Mouse (Mus musculus): ENCODE measurements around the gene Zbtb3.

Zbtb3 gene

GRCm38 (mm10) chr19:8802130-8802821 is at the start of gene Zbtb3:
TSS of gene Zbtb3 (plus strand) at chr19:8802555.
- peak; percentile 88 for DNase-seq (ENCODE audit: low read depth, low spot score)

- DNase-seq (ENCODE audit: low read depth, low spot score): no peak
Measured at GRCm38 (mm10) chr19:8755652-8756051, 46.7 kb upstream of the Zbtb3 start.

- peak; percentile 86 for DNase-seq (ENCODE audit: low read depth, low spot score)
Measured at GRCm38 (mm10) chr19:8756635-8757387, 45.5 kb upstream of the Zbtb3 start, which contains the start of gene Nxf1. TSS of gene Nxf1 (plus strand) at chr19:8757073.

GRCm38 (mm10) chr19:8757471-8757998 is 44.8 kb upstream of the Zbtb3 start:
- no peak for DNase-seq (ENCODE audit: low read depth, low spot score)

- DNase-seq (ENCODE audit: low read depth, low spot score): no peak
Measured at GRCm38 (mm10) chr19:8758899-8759298, 43.5 kb upstream of the Zbtb3 start.

GRCm38 (mm10) chr19:8760757-8761156 is 41.6 kb upstream of the Zbtb3 start:
- DNase-seq (ENCODE audit: low read depth, low spot score): no peak

- no peak for DNase-seq (ENCODE audit: low read depth, low spot score)
Measured at GRCm38 (mm10) chr19:8763276-8763675, 39.1 kb upstream of the Zbtb3 start.

- no peak for DNase-seq (ENCODE audit: low read depth, low spot score)
Measured at GRCm38 (mm10) chr19:8765562-8765961, 36.8 kb upstream of the Zbtb3 start.

GRCm38 (mm10) chr19:8770567-8771270 is 31.6 kb upstream of the Zbtb3 start, which contains the start of gene Tmem223:
TSS of gene Tmem223 (plus strand) at chr19:8770996.
- peak; percentile 43 for DNase-seq (ENCODE audit: low read depth, low spot score)

- DNase-seq (ENCODE audit: low read depth, low spot score): no peak
Measured at GRCm38 (mm10) chr19:8772996-8773395, 29.4 kb upstream of the Zbtb3 start.

- DNase-seq (ENCODE audit: low read depth, low spot score): no peak
Measured at GRCm38 (mm10) chr19:8773409-8773808, 28.9 kb upstream of the Zbtb3 start.

GRCm38 (mm10) chr19:8774086-8774835 is 28.1 kb upstream of the Zbtb3 start, which contains the start of gene Tmem179b:
TSS of gene Tmem179b (minus strand) at chr19:8774467.
- peak; percentile 91 for DNase-seq (ENCODE audit: low read depth, low spot score)

GRCm38 (mm10) chr19:8774951-8775421 is 27.4 kb upstream of the Zbtb3 start:
- DNase-seq (ENCODE audit: low read depth, low spot score): no peak

GRCm38 (mm10) chr19:8786008-8786781 is 16.2 kb upstream of the Zbtb3 start, which contains the start of gene Taf6l:
TSS of gene Taf6l (minus strand) at chr19:8786417.
- peak; percentile 89 for DNase-seq (ENCODE audit: low read depth, low spot score)

- no peak for DNase-seq (ENCODE audit: low read depth, low spot score)
Measured at GRCm38 (mm10) chr19:8788521-8788920, 13.8 kb upstream of the Zbtb3 start.

- DNase-seq (ENCODE audit: low read depth, low spot score): no peak
Measured at GRCm38 (mm10) chr19:8789171-8789570, 13.2 kb upstream of the Zbtb3 start.

- DNase-seq (ENCODE audit: low read depth, low spot score): no peak
Measured at GRCm38 (mm10) chr19:8790171-8790570, 12.2 kb upstream of the Zbtb3 start.

GRCm38 (mm10) chr19:8798264-8798946 is 4.0 kb upstream of the Zbtb3 start, which contains the start of gene Polr2g:
TSS of gene Polr2g (minus strand) at chr19:8798577.
- peak; percentile 76 for DNase-seq (ENCODE audit: low read depth, low spot score)

- DNase-seq (ENCODE audit: low read depth, low spot score): no peak
Measured at GRCm38 (mm10) chr19:8798947-8799315, 3.4 kb upstream of the Zbtb3 start.
